Comparison of ENCODE assay signal across 8 mouse cellular contexts in the genomic region with DNA sequence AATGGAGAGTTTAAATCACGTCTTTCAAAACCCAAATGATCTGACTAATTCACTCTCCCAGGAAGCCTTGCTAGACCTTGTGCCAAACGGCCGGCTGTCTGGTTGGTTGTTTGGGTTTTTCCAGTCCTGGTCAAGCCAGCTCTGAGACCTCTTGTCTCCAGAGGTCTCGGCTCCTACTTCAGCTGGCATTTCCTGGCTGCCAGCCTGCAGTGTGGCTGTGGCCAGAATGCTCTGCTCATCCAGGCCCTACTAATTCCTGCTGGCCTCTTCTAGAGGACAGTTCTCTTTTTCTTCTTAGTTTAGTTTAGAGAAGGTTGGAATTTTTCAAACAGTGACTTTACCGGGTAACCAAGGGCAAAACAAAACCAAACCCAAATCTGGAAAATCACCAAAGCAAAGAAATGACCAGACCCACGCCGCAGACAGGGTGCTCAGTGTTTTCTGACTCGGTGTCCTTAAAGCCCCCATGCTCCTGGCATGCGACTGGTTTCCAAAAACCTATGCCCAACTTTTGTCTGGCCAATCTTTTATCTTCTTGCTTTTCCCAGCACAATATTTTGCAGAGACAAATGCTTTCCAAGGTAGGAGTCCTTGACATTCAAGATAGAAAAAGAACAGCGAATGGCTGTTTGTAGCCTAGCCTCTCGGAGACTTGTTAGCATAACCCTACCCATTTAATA. TPM values are rescaled to one million over a fixed set of nuclear protein-coding genes. Genes with fewer than 3 reads are reported as not detected.
A peak's percentile ranks its signal among the peaks of the same experiment; 100 is the strongest.
DNase-seq lines count a peak whose midpoint lies in the region; ATAC-seq and TF ChIP-seq lines count a peak whose summit lies in the region.

No protein-coding gene starts in this region.

- no peak overlapping the region for H3K4me3 ChIP-seq in heart, embryonic 15.5 days
- H3K4me3 ChIP-seq in myocyte, result no peak overlapping the region
- no peak overlapping the region for H3K4me3 ChIP-seq in intestine, postnatal 0 days (ENCODE audit: low read depth, low read length)
- H3K4me3 ChIP-seq in liver, embryonic 11.5 days (ENCODE audit: low read depth, low read length), result no peak overlapping the region

- TF ChIP-seq CTCF in intestine, postnatal 0 days (IDR thresholded peaks at IDR 0.05; ENCODE audit: low read depth), result no peak

- TF ChIP-seq POLR2A in myocyte (IDR thresholded peaks at IDR 0.05; ENCODE audit: insufficient read length, low read depth), result no peak

- H3K27me3 ChIP-seq in heart, embryonic 15.5 days, result no peaks in the 10 kb centered on the region
- H3K27me3 ChIP-seq in myocyte (ENCODE audit: control insufficient read depth, insufficient read depth, insufficient read length), result no peaks in the 10 kb centered on the region
- no peaks in the 10 kb centered on the region for H3K27me3 ChIP-seq in intestine, postnatal 0 days (replicated peaks; ENCODE audit: control insufficient read depth, insufficient read depth, low read length)
- H3K27me3 ChIP-seq in liver, embryonic 11.5 days (replicated peaks; ENCODE audit: control insufficient read depth, insufficient read depth, low read length), result no peaks in the 10 kb centered on the region

- no peak overlapping the region for H3K9ac ChIP-seq in heart, embryonic 15.5 days
- no peak overlapping the region for H3K9ac ChIP-seq in intestine, postnatal 0 days (ENCODE audit: low read depth, low read length)
- H3K9ac ChIP-seq in liver, embryonic 11.5 days (ENCODE audit: low read depth, low read length), result no peak overlapping the region

- DNase-seq in adrenal gland, adult (ENCODE audit: inconsistent age in 2 of 2, low spot score in 1 of 2), result peak; percentile 82 to 92
- DNase-seq in adrenal gland, postnatal 4 days (ENCODE audit: low spot score in 2 of 2), result no peak
- DNase-seq in right cerebral cortex, postnatal 10 days (ENCODE audit: low spot score in 2 of 2), result peak; percentile 57 to 68
- DNase-seq in right cerebral cortex, adult 18-20 months, result no peak
- DNase-seq in liver, embryonic 11.5 days (ENCODE audit: low spot score), result no peak

- 65% methylated on average over 11 of the region's 11 CpGs for WGBS in heart, embryonic 15.5 days
- WGBS in intestine, postnatal 0 days, result 76% methylated on average over 11 of the region's 11 CpGs
- WGBS in liver, embryonic 11.5 days, result 81% methylated on average over 11 of the region's 11 CpGs

- H3K4me1 ChIP-seq in heart, embryonic 15.5 days (replicated peaks), result peaks cover 27% of the 10 kb centered on the region
- no peaks in the 10 kb centered on the region for H3K4me1 ChIP-seq in intestine, postnatal 0 days (replicated peaks; ENCODE audit: control insufficient read depth, insufficient read depth, low read length)
- H3K4me1 ChIP-seq in liver, embryonic 11.5 days (replicated peaks; ENCODE audit: control insufficient read depth, insufficient read depth, low read length), result no peaks in the 10 kb centered on the region; the same call in 1 of the 2 replicates

- H3ac ChIP-seq in myocyte (ENCODE audit: control insufficient read depth, insufficient read length), result no peak overlapping the region

- H3K27ac ChIP-seq in heart, embryonic 15.5 days, result peak overlapping the region; percentile 20; the same call in 1 of the 2 replicates
- no peak overlapping the region for H3K27ac ChIP-seq in intestine, postnatal 0 days (ENCODE audit: low read depth, low read length)
- no peak overlapping the region for H3K27ac ChIP-seq in liver, embryonic 11.5 days (ENCODE audit: low read depth, low read length)

- H3K9me3 ChIP-seq in heart, embryonic 15.5 days (replicated peaks), result no peaks in the 10 kb centered on the region
- H3K9me3 ChIP-seq in intestine, postnatal 0 days (ENCODE audit: control insufficient read depth), result no peaks in the 10 kb centered on the region
- H3K9me3 ChIP-seq in liver, embryonic 11.5 days (ENCODE audit: control insufficient read depth, low read length), result no peaks in the 10 kb centered on the region

- H3K36me3 ChIP-seq in heart, embryonic 15.5 days, result no peaks in the 10 kb centered on the region; the same call in 1 of the 2 replicates
- peaks cover 7% of the 10 kb centered on the region for H3K36me3 ChIP-seq in myocyte (ENCODE audit: control insufficient read depth, insufficient read depth)
- 0 out of 2 replicates have a peak, but pooled peaks cover 3% of the 10 kb centered on the region for H3K36me3 ChIP-seq in intestine, postnatal 0 days (ENCODE audit: control insufficient read depth, insufficient read depth)
- H3K36me3 ChIP-seq in liver, embryonic 11.5 days (ENCODE audit: control insufficient read depth, insufficient read depth, low read length), result no peaks in the 10 kb centered on the region

- no peak for ATAC-seq in heart, embryonic 15.5 days (replicated peaks; ENCODE audit: insufficient number of reproducible peaks, insufficient read depth, low FRiP score, low read depth)
- ATAC-seq in intestine, postnatal 0 days, result no peak
- ATAC-seq in liver, embryonic 11.5 days (replicated peaks; ENCODE audit: low FRiP score), result no peak

- peaks cover 99% of the 10 kb centered on the region for H3K79me2 ChIP-seq in myocyte (ENCODE audit: control insufficient read depth, insufficient read depth)

- H3K4me2 ChIP-seq in heart, embryonic 15.5 days, result no peak overlapping the region
- H3K4me2 ChIP-seq in myocyte (ENCODE audit: low read depth), result peak overlapping the region; percentile 53
- H3K4me2 ChIP-seq in intestine, postnatal 0 days (replicated peaks; ENCODE audit: low read depth), result no peak overlapping the region
- H3K4me2 ChIP-seq in liver, embryonic 11.5 days, result no peak overlapping the region

TF ChIP-seq in myocyte, 11 proteins besides CTCF, POLR2A, EP300 and RAD21:
- TF ChIP-seq USF1 (IDR thresholded peaks at IDR 0.05; ENCODE audit: low read depth) (no peak), CEBPB (IDR thresholded peaks at IDR 0.05; ENCODE audit: insufficient read depth, poor library complexity, severe bottlenecking) (no peak), SRF (IDR thresholded peaks at IDR 0.05; ENCODE audit: control insufficient read depth, insufficient read length, low read depth) (no peak), MYOD1 (IDR thresholded peaks at IDR 0.05; ENCODE audit: control insufficient read depth in 1 of 3, insufficient read length in 2 of 3, low read depth in 2 of 3) (peak in 2 of 3 experiments; percentile 29 to 49), POLR2AphosphoS2 (IDR thresholded peaks at IDR 0.05; ENCODE audit: insufficient read length, low read depth) (no peak), MYOG (IDR thresholded peaks at IDR 0.05; ENCODE audit: control insufficient read depth in 1 of 3, insufficient read depth in 1 of 3, insufficient read length in 2 of 3, low read depth in 2 of 3) (peak in 1 of 3 experiments; percentile 63), E2F4 (IDR thresholded peaks at IDR 0.05; ENCODE audit: insufficient read depth) (no peak), REST (IDR thresholded peaks at IDR 0.05; ENCODE audit: insufficient read depth, insufficient read length) (no peak)

RNA-seq across cellular contexts. Expression of gene Plod2, which starts 7.9 kb away (rescaled TPM):
- total RNA-seq in adrenal gland, postnatal 4 days (2021), result 100 to 1,000 TPM; 149 to 167 TPM
- 33.2 and 33.8 TPM in 2 replicates for polyA plus RNA-seq in heart, embryonic 15.5 days (2015; fragmentation: Nextera tagmentation; extraction: Ambion mirVana)
- polyA plus RNA-seq in myocyte (2012; fragmentation: generic; extraction: Trizol), result 24.9 TPM
- polyA plus RNA-seq in intestine, postnatal 0 days (2015; fragmentation: Nextera tagmentation; extraction: Ambion mirVana), result 11.6 and 12.7 TPM in 2 replicates
- polyA plus RNA-seq in liver, embryonic 11.5 days (2014; fragmentation: Nextera tagmentation; extraction: Ambion mirVana), result 17.3 and 17.4 TPM in 2 replicates

Comparison
In these comparisons a context has a peak if more than half of its experiments do, and no peak if none do; other contexts are left out.
1. DNase-seq: peak in adrenal gland, adult (2 of 2) and right cerebral cortex, postnatal 10 days (2 of 2); none in adrenal gland, postnatal 4 days (0 of 2), right cerebral cortex, adult 18-20 months (single experiment) and liver, embryonic 11.5 days (single experiment).